Comparison of ENCODE assay signal across 18 mouse cellular contexts in the genomic region with DNA sequence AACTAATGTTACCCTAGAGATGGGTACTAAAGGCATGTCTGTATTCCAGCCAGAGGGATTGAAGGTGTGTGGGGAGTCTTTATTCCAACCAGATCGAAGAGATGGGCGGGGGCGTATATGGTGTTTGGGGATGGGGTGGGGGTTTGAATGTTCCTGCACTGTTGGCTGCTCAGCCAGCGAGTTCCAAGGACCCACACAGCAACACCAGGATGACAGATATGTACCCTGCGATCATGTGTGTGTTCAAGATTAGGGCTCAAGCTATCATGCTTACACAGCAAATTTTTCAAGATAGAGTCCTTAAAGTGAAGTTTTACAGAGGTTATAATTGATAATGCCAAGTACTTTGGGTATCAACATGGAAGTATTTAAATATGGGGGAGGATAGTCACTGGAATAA.
"Had no signal": no experiment of that assay in that cellular context is flagged by ENCODE, and none has a peak within 500 bp of the region (broad histone marks: within the 10 kb centered on the region; RNA-seq: fewer than 3 reads in every experiment).

No protein-coding gene starts in this region.

- H3K9me3 ChIP-seq: limb, embryonic 10.5 days; limb, embryonic 13.5 days; midbrain, embryonic 10.5 days; midbrain, embryonic 13.5 days; stomach, embryonic 15.5 days had no signal

- H3K4me1 ChIP-seq: limb, embryonic 10.5 days; limb, embryonic 13.5 days; midbrain, embryonic 10.5 days; midbrain, embryonic 13.5 days; stomach, embryonic 15.5 days had no signal

- H3K9ac ChIP-seq: limb, embryonic 13.5 days; lung, embryonic 14.5 days; midbrain, embryonic 13.5 days; stomach, embryonic 15.5 days had no signal

- H3K4me2 ChIP-seq: limb, embryonic 13.5 days; lung, embryonic 14.5 days; midbrain, embryonic 13.5 days; stomach, embryonic 15.5 days had no signal

- H3K4me3 ChIP-seq: limb, embryonic 10.5 days; limb, embryonic 13.5 days; midbrain, embryonic 10.5 days; midbrain, embryonic 13.5 days; stomach, embryonic 15.5 days had no signal

- DNase-seq: kidney, adult 18-20 months; kidney, postnatal 10 days; kidney, postnatal 36 days; layer of hippocampus, postnatal 36 days; lung, embryonic 14.5 days; right cerebral cortex, adult 18-20 months; right cerebral cortex, postnatal 25 days; spleen, adult 18-20 months; thymus, postnatal 25 days had no signal

- ATAC-seq: inflammation-experienced regulatory T-cells, adult 6 months; intestine, embryonic 16.5 days; lung, postnatal 0 days; midbrain, embryonic 13.5 days had no signal

- H3K27me3 ChIP-seq: limb, embryonic 13.5 days; midbrain, embryonic 13.5 days; stomach, embryonic 15.5 days had no signal

- H3K27ac ChIP-seq: limb, embryonic 10.5 days; limb, embryonic 13.5 days; macrophage; midbrain, embryonic 10.5 days; midbrain, embryonic 13.5 days; stomach, embryonic 15.5 days had no signal
